Mouse (Mus musculus) activated CD4-positive, CD25-positive, alpha-beta regulatory T cell, adult 4 months (primary cell): Measurements from ENCODE around the gene Krt81. TPM values are rescaled to one million over a fixed set of nuclear protein-coding genes. Genes with fewer than 3 reads are reported as not detected.

Source experiments
- ATAC-seq: one replicate; pipeline ENCODE4 v1.8.0; 2017
- polyA plus RNA-seq, 2 experiments: library from polyadenylated mRNA; unstranded; fragments of 100-300 nt; shearing (Covaris generic); gene quantifications; one replicate each; pipeline ENCODE4 v1.2.1; 2017

Krt81 gene
- polyA plus RNA-seq, 2 experiments from 2014 or later = not detected

- no peak for ATAC-seq
These were observed 10.3 kb downstream of the Krt81 start for GRCm38 (mm10) chr15:101453093-101453736.

- ATAC-seq = no peak
These were observed 16.1 kb downstream of the Krt81 start, which contains the start of gene Krt88 for GRCm38 (mm10) chr15:101447444-101447843. Krt88 (plus strand) TSS chr15:101447744.

GRCm38 (mm10) chr15:101446572-101446971 lies 17.0 kb downstream of the Krt81 start:
- ATAC-seq = no peak

- no peak for ATAC-seq
These were observed 22.7 kb downstream of the Krt81 start for GRCm38 (mm10) chr15:101440837-101441236.

- no peak for ATAC-seq
These were observed 25.0 kb downstream of the Krt81 start, which contains the start of gene Krt87 for GRCm38 (mm10) chr15:101438555-101438954. Krt87 (minus strand) TSS chr15:101438804.

DNA sequence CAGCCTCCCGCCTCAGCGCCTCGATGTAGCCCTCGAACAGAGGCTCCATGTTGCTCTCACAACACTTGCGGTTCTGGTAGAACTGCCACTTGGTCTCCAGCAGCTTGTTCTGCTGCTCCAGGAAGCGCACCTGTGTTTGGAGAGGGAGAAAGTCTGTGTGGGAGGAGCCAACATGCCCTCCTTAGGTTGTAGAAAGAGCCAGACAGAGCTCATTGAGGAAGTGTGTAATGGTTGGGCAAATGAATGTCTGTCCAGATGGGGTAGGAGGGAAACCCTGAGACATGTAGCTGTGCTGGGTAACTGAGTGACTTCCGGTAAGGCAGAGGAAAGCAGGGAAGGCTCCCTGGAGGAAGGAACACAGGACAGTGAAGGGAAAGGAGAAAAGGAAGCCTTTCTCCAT lies 26.9 kb downstream of the Krt81 start:
- no peak for ATAC-seq

GRCm38 (mm10) chr15:101424914-101425313 lies 38.6 kb downstream of the Krt81 start:
- no peak for ATAC-seq

DNA sequence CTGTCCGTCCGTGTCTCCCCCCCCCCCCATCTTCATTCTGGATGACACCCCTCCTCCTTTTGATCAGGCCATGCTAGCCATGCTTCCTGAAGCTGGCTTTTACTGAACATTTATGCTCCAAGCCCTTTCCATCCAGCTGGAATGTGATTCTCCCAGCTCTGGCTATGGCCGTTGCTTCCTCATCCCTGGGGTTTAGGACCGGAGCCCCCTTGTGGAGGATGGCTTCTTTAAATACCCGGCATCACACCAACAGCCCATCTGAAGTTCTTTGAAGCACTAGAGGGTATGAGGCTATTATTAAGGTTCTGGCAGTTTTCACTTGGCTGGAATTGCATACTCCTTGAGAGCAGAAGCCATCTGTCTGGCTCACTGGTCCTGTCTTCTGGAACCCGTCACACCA lies 42.6 kb downstream of the Krt81 start:
- ATAC-seq = no peak

DNA sequence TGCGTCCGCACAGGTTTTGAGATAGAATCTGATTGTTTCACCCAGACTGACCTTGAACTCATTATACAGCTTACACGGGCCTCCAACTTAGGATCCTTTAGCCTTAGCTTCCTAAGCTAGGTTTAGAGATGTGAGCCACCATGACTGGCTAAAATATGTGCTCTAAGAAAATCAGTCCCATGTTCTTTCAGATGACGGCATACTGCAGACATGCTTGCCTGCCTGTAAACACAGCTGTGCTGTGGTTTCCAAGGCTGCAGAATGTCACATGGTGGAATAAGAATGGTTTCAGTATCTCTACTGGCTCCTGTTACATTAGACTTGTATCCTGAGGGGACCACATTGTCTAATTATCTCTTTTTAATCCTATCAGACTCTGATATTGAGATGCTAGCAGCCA lies 44.6 kb downstream of the Krt81 start:
- no peak for ATAC-seq

DNA sequence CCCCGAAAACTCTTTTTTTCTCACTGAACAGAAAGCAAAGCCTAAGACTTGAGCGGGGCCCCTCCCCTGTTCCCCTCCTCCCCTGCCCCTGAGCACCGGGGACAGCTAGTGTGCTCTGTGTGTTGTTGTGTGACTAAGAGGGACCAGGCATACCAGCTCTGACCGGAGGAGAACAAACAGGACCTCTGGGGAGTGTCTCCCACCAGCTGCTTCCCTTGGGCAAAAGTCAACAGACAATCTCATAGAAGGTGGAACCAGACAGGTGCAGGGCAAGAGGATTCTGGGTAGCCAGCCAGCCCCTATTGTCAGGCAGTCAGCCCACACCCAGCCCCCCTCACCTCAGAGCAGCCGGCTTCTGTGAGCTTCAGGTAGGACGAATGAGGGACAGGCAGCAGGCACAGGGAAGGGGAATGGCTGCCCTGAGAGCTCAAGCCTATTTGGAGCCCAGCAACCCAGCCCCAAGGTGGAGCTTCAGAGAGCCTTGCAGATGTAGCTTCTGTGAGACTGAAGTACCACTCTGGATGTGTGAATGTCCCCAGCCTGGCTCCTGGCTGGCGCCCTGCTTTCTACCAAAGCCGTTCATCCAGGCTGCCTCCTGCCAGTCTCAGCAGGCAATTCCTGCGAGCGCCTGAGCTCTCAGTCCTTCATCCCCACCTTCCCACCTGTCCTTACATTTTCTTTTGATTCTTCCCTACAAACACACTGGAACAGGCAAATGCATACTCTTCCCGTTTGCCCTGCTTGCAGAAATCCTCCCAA lies 48.6 kb downstream of the Krt81 start:
- ATAC-seq = no peak

DNA sequence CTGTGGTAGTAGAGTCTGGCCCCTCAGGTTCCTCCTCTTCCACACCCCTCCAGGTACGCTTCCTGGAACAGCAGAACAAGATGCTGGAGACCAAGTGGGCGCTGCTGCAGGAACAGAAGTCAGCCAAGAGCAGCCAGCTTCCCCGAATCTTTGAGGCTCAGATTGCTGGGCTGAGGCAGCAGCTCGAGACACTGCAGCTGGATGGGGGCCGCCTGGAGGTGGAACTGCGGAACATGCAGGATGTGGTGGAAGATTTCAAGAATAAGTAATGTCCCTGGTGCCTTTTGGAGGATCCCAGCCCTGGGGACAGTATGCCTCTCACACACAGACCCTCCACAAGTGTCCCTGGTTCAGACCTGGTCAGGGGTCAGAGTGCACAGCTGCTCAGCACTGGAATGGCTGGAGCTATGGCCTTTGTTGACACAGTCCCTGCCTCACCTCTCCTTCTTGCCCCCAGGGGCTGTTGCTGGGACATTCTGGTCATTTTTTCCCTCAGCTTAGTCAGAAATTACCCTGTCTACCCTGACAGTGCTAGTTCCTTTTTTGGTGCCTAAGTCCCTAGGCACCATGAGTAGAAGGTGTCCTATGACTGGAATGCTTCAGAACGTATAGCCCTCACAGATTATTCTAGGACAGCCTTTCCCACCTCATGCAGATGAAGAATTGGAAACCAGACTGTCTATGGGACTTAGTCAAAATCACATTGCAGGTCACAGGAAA lies 49.5 kb downstream of the Krt81 start:
- ATAC-seq = no peak

DNA sequence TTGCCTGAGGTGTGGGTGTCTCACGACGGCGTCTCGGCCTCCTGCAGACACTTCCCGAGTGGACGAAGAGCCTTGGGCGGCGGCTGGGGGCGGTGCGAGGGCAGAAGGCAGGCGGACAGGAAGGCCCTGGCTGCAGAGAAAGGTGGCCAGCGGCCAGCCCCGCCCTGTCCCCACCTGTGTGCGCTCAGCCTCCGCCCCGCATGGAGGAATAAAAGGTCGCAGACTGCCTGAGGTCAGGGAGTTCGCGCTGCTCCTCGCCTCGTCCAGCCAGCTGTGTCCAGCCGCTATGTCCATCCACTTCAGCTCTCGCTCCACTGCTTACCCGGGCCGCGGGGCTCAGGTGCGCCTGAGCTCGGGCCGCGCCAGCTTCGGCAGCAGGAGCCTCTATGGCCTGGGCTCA lies 51.4 kb downstream of the Krt81 start:
- no peak for ATAC-seq

- no peak for ATAC-seq
These were observed 52.8 kb downstream of the Krt81 start, which contains the start of gene Krt7 for GRCm38 (mm10) chr15:101410775-101411174. Krt7 (plus strand) TSS chr15:101411043.

Other genes starting within 250 kb of the Krt81 start
- gene Grasp, start 239.6 kb downstream of the Krt81 start, polyA plus RNA-seq = not detected
- 10 to 100 TPM; 37.5 to 92.8 TPM for gene Nr4a1, start 209.5 kb downstream of the Krt81 start, polyA plus RNA-seq
- gene Atg101, start 179.5 kb downstream of the Krt81 start, polyA plus RNA-seq = 10 to 100 TPM; 42.8 to 43.6 TPM
- gene 6030408B16Rik, start 170.5 kb downstream of the Krt81 start, polyA plus RNA-seq = under 1 TPM in 1 of 2 experiments, not detected in 1; 0.38 TPM
- not detected for gene Krt80, start 93.6 kb downstream of the Krt81 start, polyA plus RNA-seq
- not detected for gene Krt7, start 52.7 kb downstream of the Krt81 start, polyA plus RNA-seq
- gene Krt87, start 24.9 kb downstream of the Krt81 start, polyA plus RNA-seq = 1 to 10 TPM in 1 of 2 experiments, under 1 TPM in 1; 0.50 to 1.4 TPM
- gene Krt88, start 16.0 kb downstream of the Krt81 start, polyA plus RNA-seq = not detected
- gene Krt86, start 9.7 kb upstream of the Krt81 start, polyA plus RNA-seq = not detected
- 1 to 10 TPM; 5.8 to 6.6 TPM for gene Krt83, start 27.8 kb upstream of the Krt81 start, polyA plus RNA-seq
- gene Gm49425, start 53.5 kb upstream of the Krt81 start, polyA plus RNA-seq = not detected
- not detected for gene Krt84, start 69.1 kb upstream of the Krt81 start, polyA plus RNA-seq
- not detected for gene Krt82, start 86.9 kb upstream of the Krt81 start, polyA plus RNA-seq
- not detected for gene Krt90, start 99.2 kb upstream of the Krt81 start, polyA plus RNA-seq
- gene Krt75, start 110.2 kb upstream of the Krt81 start, polyA plus RNA-seq = under 1 TPM in 1 of 2 experiments, not detected in 1; 0.17 TPM
- not detected for gene Gm5414, start 164.4 kb upstream of the Krt81 start, polyA plus RNA-seq
- gene Gm5478, start 183.6 kb upstream of the Krt81 start, polyA plus RNA-seq = not detected
- gene Krt6b, start 216.5 kb upstream of the Krt81 start, polyA plus RNA-seq = under 1 TPM in 1 of 2 experiments, not detected in 1; 0.24 TPM
- gene Krt6a, start 230.6 kb upstream of the Krt81 start, polyA plus RNA-seq = not detected
- not detected for gene Krt5, start 249.1 kb upstream of the Krt81 start, polyA plus RNA-seq